Mouse (Mus musculus): ENCODE data around the gene Agbl3.

Agbl3 gene

DNA sequence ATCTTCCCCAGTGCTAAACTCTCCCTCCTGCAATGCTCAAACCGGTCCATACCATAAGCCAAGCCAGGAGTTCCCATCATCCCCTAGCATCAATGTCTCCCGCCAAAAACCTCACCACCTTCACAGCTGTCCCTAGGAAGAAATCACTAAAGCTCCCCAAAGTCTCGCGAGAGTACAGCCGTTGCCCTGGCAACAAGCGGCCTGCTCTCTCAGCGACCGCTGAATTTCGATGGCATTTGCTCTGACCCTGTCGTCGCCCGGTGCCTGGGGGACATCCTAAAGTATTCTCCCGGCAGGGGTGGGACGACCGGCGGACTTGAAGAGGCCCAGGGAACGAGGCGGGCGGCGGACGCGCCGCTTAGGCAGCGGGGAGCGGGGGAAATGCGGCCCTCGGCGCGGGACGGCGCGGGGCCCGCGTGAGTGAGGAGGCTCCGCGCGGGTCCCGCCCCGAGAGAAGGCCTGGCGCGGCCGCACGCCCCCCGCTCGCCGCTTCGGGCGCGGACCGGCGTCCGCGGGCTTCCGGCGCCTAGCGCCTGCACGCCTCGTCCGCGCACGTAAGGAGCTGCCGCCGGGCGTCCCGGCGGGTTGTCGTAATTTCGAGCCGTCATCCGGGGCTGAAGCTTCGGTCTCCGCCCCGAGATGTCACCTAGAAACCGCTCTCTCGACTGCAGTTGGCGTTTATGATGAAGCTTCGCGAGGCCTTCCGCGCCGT is at the start of gene Agbl3:
Gene Agbl3, plus strand, starts transcription at position 202 of the 712 bp plus-strand sequence.
- peak; percentile 96 for DNase-seq

DNA sequence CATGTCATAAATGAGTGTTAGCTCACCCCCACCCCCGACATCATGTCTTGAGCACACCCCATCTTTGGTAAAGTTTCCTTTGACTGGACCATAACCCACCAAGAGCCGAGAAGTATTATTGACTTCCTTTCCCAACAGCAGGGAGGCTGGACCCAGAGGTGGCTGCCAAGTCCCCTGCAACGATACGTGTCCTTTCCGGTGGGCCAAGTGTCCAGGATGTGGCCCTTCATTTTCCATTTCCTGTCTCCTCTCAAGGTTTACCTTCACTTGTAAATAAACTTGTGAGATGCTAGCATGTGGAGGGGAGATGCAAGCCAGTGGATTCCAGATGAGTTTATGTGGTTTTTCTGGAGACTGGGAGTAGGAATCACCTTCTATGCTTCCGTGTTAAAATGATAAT is 49.2 kb upstream of the Agbl3 start:
- DNase-seq: no peak

DNA sequence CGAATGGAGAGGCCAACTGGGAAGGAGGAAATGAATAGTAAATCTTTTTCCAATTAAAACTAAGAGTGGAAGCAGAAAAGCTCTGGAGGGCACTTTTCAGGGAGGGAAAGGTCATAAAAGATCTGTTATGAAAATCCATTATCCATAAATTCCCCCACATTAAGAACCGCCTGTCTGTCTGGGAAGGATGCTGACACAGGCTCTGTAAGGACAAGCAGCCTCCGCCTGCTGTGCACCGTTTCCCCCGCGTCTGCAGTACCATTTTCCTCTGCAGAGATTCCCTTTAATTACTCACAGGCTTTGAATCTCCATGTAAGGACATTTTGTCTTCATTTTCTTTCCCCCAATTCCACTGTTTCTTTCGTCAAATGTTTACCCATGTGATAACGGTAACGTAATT is 48.7 kb upstream of the Agbl3 start:
- DNase-seq: no peak

DNA sequence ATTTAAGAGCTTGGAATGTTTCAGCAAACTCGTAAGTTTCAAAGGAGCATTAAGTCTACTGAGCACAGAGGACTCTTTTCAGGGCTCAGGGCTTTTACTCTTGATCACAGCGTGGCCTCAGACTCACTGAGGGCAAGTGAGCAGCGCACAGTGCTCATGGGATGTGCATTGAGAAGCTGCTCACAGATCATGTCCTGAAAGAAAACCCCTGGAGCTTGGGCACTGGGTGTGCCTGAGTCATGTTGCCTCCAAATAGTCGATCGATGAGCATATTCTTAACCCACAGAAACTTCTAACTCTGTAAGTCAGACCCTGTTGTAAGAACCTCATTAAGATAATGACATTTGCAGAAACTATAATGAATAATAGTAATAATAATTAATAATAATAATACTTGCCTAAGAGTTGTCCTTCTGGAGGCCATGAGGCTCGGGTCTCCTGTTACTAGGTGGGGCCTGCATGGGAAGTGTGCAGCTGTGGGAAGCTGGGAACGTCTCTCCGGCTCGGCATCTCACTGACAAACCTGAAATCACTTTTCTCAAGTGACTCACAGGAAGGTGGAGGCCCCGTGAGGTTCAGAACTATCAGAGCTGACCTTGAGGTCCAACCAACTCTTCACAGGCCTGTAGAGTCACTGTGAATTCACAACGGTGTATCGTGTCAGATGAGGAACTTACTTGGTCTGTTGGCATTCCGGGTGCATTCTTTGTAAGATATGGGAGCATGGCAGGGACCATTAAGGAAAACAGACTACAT is 45.1 kb upstream of the Agbl3 start:
- DNase-seq: no peak

DNA sequence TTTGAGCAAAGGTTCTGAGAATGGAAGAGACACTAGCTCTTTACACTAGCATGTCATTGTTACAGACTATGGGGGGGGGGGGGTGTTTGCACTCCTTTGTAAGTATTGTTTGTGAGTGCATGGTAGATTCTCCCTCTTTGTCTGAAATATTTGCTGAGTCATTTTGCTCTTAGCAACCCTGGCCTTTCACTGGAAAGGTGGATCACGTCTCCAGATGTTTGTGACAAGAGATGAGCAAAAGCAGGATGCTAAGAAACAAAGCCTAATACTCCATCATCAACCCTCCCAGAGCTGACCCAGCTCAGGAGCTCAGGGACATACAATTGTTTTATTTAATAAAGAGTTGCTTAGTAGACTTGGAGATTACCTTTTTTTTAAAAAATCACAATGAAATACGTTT is 43.3 kb upstream of the Agbl3 start:
- no peak for DNase-seq

DNA sequence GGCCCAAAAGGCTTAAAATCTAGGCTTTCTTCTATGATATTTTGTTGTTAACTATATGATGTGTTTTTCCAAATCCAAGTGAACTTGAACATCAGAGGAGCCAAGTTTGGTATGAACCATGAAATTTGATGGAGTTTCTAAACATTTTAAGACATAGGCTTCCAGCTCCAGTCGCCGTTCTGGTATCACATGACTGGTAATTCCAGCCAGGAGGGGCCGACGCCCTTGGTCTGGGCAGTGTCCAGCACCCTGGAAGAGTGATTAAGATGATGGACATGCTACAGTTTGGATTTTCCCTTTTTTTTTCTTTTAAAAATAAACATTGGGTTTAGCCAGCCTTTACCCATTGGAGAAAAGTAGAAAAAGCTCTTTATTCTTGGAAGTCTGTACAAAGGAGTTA is 36.3 kb upstream of the Agbl3 start:
- no peak for DNase-seq

DNA sequence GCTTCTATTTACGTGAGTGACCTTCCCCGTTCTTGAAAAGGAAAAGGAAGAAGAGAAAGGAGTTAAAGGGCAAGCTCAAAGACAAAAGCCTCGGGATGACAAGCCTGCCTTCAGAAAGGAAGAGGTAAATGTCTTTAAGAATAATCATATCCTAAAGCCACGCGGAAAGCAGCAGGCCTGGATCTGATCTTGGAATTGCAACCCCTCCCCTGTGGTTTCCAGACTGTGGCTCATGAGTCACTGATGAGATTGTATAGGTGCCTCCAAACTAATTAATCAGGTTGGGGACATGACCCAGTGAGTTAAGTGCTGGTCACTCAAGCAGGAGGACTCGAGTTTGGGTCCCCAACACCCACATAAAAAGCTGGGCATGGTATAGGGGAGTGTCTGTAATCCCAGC is 32.4 kb upstream of the Agbl3 start:
- DNase-seq: no peak

DNA sequence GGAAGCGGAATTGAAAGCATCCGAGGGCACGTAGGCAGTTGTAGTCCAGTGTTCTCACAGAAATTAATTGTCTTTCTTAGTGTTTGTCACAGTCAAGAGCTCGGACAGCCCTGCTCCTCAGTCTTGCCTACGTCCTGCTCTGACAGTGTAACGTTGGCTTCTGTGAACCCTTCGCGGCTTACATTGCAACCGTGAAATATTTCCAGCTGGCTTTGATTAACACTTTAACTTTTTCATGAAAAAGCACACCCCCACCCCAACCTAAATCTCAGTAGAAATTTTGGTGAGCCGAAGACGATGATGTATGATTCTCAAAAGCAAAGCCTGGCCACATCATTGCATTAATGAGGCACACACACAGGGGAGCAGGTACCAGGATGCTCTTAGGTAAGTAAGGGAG is 31.7 kb upstream of the Agbl3 start:
- no peak for DNase-seq

DNA sequence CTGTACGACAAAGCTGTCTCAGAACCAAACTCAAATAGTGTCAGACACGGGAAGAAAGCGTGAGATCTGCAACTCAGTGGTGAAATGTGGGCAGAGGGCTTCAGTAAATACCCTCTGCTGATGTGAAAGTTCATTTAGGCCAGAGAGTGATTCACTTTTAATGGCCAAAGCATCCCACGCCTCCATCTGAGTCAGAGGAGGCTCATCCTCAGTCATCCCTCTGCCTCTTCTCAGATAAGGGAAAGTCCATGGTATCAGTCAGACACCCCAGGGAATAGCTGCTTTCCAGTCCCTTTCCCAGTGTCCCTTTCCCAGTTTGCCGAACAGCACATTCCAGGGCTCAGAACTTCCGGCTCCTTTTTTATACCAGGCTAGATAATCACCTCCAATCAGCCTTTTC is 30.7 kb upstream of the Agbl3 start:
- DNase-seq: no peak

DNA sequence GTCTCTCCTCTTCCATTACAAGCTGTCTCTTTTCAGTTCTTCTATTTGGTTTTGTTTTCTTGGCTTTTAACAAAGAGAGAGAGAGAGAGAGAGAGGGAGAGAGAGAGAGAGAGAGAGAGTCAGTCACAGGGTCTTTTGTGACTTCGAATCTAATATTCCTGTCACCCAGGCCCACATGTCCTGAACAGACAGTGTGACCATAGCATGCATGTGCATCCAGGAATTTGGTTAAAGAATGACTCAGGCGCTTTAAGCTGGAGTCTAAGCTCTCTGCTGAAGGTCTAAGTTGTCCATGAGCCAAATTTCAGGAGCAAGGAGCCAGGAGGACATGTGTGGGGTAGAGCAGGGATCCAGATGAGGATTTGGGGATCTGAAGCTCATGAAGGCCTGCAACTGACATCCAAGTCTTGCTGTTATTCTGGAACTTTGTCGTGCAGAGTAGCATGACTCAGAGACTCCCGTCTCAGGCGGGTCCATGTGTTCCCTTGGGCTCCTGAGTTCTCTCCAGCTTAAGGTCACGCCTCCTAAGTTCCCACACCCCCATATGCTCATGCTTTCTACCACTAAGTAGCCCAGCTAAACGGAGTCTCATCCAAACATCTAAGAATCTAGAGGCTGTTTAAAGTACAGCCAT is 29.6 kb upstream of the Agbl3 start:
- DNase-seq: no peak

DNA sequence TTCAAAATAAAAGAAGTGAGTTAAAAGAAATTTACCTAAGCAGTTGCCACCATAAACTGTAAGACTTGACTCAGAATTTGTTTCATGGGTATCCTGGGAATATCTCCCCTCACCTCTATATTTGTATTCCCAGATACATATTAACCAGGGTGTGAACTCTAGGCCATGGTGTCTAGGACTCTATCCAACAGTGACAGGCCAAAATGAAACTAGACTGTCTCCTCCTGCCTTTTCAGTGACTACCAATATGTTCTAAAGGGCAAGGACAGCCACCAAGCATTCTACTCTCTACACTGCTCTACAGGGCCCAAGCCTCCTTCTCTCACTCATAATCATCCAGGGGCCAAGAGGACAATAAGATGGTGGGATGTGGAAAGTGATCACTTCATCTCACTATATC is 28.6 kb upstream of the Agbl3 start:
- DNase-seq: no peak

DNA sequence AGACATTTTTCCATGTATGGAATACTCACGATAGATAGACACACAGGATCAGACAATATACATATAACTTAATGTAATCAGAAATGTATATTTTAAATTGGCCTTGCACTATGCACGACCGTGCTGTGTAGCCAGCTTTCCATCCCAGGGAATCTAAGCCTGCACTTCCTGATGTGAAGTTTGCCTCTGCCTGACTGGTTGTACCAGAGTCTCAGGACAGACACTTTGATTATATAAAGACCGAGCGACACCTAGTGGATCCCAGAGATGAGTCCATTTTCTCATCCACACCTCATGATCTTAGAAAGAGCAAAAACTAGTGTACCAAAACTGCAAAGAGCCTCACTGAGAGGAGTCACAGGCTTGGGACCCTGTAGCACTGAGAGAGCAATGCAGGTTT is 25.8 kb upstream of the Agbl3 start:
- DNase-seq: peak; percentile 38

DNA sequence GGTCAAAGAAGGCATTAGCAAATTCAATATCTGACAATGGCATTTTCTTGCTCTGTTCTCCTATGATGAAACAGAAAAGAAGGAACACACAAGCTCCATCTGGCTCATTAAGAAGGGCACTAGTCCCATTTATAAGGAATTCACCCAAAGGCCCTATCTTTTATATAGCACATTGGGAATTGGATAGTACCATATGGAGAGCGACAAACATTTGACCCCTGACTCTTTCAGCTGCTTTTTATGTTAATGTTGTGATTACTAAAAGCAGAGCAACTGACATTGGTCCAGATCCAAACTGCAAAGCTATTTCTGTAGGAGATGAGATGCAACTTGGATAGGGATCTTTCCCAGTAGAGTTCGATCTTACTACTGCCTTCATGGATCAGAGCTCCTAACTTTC is 21.9 kb upstream of the Agbl3 start:
- no peak for DNase-seq

DNA sequence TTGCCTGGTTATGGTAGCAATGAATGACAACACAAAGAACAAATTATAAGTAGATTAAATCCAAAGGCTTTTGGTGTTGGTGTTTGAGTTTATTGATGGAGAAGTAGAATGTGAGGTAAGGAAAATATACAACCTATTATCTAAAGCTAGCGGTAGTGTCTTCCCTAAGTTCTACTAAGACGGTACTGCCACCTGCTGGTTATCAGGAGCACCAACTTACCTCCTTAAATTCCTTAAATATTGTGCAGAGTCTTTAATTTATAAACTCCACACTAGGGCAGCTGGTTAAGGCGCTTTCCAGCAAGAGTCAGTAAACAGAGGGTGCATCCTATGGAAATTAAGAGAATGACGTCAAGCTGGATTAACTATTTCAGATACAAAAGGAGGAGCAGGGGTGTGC is 20.2 kb upstream of the Agbl3 start:
- DNase-seq: peak; percentile 9

DNA sequence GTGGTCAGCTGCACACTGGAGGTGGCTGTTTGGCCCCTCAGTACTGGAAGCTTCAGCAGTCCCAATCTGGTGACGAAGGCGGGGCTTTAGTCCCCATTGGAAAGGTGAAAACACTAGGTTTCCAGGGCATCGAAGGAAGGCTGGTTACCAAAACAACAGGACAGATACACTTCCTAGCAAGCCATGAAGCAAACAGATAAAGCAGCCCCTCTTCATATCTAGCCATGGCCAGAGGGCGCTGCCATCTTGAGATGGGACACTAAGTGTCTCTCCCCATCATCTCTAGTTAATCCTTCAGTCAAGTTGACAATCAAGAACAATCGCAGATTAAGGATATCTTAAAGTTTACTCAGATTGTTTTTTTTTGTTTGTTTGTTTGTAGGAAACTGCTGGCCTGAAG is 14.5 kb upstream of the Agbl3 start:
- DNase-seq: peak; percentile 14

DNA sequence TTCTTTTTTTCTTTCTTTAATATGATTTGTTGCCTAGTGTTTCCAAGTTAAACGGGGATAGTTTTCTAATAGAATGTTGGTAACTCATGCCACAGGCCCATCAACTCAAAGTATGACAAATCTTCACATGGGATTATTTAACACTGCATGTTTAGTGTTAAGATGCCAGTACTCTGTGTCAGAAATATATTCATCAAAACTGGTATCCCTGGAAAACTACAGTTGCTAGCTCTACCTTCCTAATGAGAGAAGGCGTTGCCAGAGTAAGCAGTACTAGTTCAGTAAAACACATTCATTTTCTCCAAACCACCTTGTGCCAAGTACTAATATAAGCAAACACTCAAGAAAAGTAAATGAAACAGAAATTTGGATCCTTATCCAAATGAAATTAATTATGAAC is 10.2 kb upstream of the Agbl3 start:
- DNase-seq: no peak

DNA sequence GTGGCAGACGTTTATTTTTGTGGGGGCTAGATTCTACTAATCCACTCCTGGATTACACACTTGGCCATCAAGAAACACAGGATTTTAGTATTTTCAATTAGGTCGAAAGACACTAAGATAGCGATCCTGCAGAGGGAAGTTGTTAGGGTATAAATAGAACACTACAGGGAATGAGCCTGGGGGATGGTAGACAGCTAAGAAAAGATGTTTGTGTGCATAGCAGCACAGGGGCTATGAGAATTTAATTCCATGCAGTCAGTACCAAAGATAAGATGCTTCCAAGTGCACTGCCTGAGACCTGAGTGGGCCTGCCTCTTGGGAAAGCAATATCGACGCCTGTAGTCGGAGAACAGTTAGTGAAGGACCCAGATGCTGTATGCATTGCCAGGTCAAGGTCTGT is 9.7 kb upstream of the Agbl3 start:
- no peak for DNase-seq

DNA sequence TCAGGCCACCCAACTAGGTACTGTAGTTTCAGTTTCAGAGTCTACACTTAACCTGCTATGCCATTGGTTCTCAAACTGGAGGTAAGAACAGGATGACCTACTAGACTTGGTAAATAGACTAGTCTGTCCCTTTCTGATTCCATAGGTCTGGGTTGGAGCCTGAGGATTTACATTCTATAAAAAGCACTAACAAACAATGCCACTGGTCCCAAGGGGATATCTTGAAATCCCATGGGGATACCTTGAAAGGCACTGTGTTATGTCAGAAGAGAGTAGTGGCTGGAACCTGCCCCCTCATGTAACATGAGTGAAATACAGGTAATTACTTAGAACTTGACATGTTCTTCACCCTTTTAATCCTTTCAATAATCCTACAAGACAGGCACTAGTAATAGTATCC is 3.8 kb upstream of the Agbl3 start:
- no peak for DNase-seq

DNA sequence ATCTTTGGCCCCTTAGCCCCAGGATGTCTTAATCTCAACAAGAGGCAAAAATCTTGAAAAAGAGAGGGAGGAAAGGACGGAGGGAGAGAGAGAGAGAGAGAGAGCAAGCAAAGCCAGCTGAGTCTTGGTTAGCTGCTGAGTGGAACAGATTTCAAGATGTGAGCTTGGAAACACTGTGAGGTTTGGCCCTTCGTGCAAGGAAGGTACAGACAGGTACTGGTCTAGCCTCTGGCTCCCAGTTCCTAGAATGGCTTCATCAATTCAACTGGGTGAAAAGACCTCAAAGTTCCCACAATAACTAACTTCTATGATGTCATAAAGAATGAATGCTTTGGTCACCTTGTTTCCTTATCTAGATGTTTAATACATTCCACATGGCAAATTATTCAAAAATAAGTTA is 3.1 kb upstream of the Agbl3 start:
- DNase-seq: no peak

DNA sequence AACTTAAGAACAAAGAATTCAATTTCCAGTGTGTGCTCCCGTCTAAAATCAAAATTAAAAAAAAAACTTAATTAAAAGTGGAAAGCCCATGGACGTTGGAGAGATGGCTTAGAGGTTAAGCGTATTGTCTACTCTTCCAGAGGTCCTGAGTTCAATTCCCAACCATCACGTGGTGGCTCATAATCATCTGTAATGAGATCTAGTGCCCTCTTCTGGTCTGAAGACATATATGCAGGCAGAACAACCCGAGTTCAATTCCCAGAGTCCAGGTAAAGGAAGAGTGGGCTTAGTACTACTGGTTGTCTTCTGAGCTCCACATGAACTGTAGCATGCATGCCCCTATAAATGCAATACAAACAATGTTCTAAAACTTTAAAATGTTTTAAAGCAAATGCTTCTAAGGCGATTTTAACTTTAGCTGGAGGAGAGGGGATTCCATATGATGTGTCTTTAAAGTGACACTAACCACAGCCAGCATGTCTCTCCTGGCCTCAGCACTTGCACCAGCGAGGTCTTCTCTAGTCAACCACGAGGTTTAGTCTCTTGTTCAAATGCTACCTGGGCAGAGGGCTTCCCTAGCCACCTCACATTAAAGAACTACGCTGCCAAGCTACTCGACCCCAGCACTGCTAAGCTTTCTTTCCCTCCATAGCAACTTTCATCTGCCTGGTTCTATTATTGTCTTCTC is 2.1 kb upstream of the Agbl3 start:
- no peak for DNase-seq

DNA sequence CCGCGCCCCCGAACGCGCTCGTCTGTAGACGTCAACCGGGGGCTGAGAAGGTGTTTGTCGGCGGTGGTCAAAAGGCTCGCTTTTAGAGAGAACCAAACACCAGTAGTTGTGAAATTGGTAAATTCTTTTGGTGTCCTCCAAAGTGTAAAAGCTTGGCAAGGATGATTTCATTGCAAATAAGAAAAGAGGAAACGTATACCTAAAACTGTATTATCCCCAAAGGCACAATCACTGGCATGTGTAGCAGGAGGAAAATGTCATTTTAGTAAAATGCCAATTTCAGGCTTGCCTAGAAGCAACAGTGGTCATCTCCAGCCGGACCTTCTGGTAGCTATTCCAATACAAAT is 684 bp downstream of the Agbl3 start:
- DNase-seq: no peak

DNA sequence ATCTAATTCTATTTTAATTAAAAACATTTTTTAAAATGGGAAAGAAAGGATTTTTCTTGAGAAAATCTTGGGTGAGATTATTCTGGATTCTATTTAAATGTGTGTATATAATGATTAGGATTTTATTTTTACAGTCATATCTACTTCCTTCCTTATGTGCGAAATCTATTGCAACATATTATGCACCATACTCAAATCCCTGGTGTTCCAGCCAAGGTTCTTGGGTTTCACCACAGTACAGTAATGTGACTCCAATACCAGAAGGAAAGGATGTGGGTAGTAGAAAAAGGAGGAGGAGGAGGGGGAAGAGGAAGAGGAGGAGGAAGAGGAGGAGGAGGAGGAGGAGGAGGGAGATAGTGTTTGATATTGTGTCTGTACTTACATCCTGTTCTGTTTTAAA is 2.3 kb downstream of the Agbl3 start:
- no peak for DNase-seq

DNA sequence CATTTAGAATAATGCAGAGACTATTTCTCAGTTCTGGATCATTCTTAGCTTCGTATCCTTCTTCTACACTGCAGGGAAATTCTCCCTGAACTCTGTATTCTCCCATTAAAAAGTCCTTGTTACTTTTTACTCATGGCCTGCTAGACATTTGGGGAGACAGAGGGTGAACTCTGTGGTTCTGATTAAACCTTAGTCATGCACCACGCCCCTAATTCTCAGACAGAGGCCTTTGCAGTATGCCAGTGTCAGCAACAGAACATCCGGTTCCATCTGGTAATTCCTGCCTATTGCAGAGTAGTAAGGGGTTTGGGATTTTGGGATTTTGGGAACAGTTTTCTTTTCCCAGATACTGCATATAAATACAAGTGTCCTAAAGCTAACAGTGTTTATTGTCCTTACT is 16.6 kb downstream of the Agbl3 start:
- peak; percentile 5 for DNase-seq

DNA sequence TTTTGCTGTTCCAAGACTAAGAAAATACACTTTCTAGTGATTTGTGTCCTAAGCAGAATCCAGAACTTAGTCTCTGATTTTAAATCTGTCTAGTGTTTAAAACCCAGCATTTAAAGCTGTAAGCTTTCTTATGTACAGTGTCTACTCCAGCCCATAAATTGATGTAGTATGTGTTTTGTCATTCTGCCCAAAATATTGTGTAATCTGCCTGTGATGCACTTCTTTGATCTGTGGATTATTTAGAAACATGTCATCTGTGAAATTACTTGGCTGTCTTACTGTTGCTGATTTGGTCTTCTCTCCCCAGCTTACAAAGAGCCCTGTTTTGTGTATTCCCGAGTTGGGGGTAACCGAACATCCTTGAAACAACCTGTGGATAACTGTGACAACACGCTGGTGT is 17.7 kb downstream of the Agbl3 start:
- no peak for DNase-seq
